Mouse (Mus musculus): ENCODE data around the gene Bcl2l10.

The Bcl2l10 gene

GRCm38 (mm10) chr9:75347458-75347857, at the start of gene Bcl2l10:
Bcl2l10 (plus strand) TSS chr9:75347758.
- Histone ChIP-seq H3K36me3 (ENCODE audit: control insufficient read depth, insufficient read depth, low read length, poor library complexity, severe bottlenecking) (no peaks in the 10 kb centered on the region), H3K27me3 (ENCODE audit: control insufficient read depth, insufficient read depth, low read length, poor library complexity, severe bottlenecking) (no peaks in the 10 kb centered on the region; the same call in 1 of the 2 replicates)
- no peak for DNase-seq (ENCODE audit: low read depth, low spot score)

GRCm38 (mm10) chr9:75299342-75299741, 48.2 kb upstream of the Bcl2l10 start:
- Histone ChIP-seq H3K27me3 (ENCODE audit: control insufficient read depth, insufficient read depth, low read length, poor library complexity, severe bottlenecking) (no peaks in the 10 kb centered on the region), H3K36me3 (ENCODE audit: control insufficient read depth, insufficient read depth, low read length, poor library complexity, severe bottlenecking) (no peaks in the 10 kb centered on the region)
- peak; percentile 56 for DNase-seq (ENCODE audit: low read depth, low spot score)

DNA sequence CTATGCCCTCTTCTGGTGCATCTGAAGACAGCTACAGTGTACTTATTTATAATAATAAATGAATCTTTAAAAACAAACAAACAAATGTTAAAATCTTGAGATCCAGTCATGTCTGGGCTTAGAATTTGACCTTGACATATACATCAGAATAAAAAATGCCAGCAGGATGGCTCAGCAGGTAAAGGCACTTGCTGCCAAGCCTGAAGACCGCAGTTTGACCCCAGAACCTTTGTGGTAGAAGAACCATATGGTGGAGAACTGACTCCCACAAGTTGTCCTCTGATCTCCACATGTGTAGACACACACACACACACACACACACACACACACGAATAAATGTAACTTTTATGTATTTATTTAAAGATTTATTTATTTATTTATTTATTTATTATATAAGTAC, 44.5 kb upstream of the Bcl2l10 start:
- H3K27me3 ChIP-seq (ENCODE audit: control insufficient read depth, insufficient read depth, low read length, poor library complexity, severe bottlenecking) = no peaks in the 10 kb centered on the region
- DNase-seq (ENCODE audit: low read depth, low spot score) = no peak
- H3K36me3 ChIP-seq (ENCODE audit: control insufficient read depth, insufficient read depth, low read length, poor library complexity, severe bottlenecking) = no peaks in the 10 kb centered on the region

- DNase-seq (ENCODE audit: low read depth, low spot score) = no peak
- Histone ChIP-seq H3K36me3 (ENCODE audit: control insufficient read depth, insufficient read depth, low read length, poor library complexity, severe bottlenecking) (no peaks in the 10 kb centered on the region), H3K27me3 (ENCODE audit: control insufficient read depth, insufficient read depth, low read length, poor library complexity, severe bottlenecking) (no peaks in the 10 kb centered on the region)
Measured at GRCm38 (mm10) chr9:75303701-75304261, 43.8 kb upstream of the Bcl2l10 start.

- Histone ChIP-seq H3K36me3 (ENCODE audit: control insufficient read depth, insufficient read depth, low read length, poor library complexity, severe bottlenecking) (no peaks in the 10 kb centered on the region), H3K27me3 (ENCODE audit: control insufficient read depth, insufficient read depth, low read length, poor library complexity, severe bottlenecking) (no peaks in the 10 kb centered on the region)
- no peak for DNase-seq (ENCODE audit: low read depth, low spot score)
Measured at GRCm38 (mm10) chr9:75304286-75304685, 43.3 kb upstream of the Bcl2l10 start.

DNA sequence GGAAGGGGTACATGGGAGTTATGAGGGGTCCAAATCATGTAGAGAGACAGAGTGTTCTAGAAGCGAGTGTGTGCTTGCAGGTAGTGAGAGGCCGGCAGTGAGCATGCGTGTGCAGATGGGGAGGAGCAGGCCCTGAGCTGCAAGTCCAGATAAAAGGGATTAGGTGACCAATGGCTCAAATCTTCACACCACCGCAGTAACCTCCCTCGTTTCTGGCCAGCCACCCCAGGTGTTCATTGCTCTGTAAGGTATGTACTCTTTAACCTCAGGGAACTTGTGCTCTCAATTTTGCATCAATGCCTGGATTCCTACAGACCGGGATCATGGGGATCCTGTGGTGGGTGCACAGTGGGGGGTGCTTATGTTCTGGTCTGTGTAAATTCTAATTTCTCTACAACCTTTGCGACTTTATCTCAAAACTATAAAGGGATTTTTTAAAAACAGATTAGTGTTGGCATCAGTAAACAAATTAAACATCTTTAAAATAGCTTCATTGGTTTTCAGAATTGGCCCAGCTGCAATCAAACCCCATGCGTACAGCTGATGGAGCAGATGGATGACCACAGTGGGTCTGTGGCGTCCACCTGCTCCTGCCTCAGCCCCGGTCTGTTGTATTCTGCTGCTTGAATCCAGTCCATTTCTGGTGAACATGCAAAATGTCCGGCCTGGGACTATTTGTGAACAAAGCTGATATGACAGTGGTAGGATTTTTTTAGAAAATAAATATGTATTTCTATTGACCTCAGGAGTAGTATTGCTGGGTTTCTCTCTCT, 41.2 kb upstream of the Bcl2l10 start, which contains the start of gene Gnb5:
Gene Gnb5 (plus strand): TSS at position 163 of the 773 bp plus-strand sequence.
- H3K27me3 ChIP-seq (ENCODE audit: control insufficient read depth, insufficient read depth, low read length, poor library complexity, severe bottlenecking) = no peaks in the 10 kb centered on the region

GRCm38 (mm10) chr9:75307015-75307414, 40.5 kb upstream of the Bcl2l10 start:
- no peaks in the 10 kb centered on the region for H3K36me3 ChIP-seq (ENCODE audit: control insufficient read depth, insufficient read depth, low read length, poor library complexity, severe bottlenecking)
- no peaks in the 10 kb centered on the region for H3K27me3 ChIP-seq (ENCODE audit: control insufficient read depth, insufficient read depth, low read length, poor library complexity, severe bottlenecking)
- no peak for DNase-seq (ENCODE audit: low read depth, low spot score)

More for the DNA sequence above, 41.2 kb upstream of the Bcl2l10 start, which contains the start of gene Gnb5:
- H3K36me3 ChIP-seq (ENCODE audit: control insufficient read depth, insufficient read depth, low read length, poor library complexity, severe bottlenecking) = no peaks in the 10 kb centered on the region
- no peak for DNase-seq (ENCODE audit: low read depth, low spot score)

- no peaks in the 10 kb centered on the region for H3K36me3 ChIP-seq (ENCODE audit: control insufficient read depth, insufficient read depth, low read length, poor library complexity, severe bottlenecking)
- DNase-seq (ENCODE audit: low read depth, low spot score) = no peak
- H3K27me3 ChIP-seq (ENCODE audit: control insufficient read depth, insufficient read depth, low read length, poor library complexity, severe bottlenecking) = no peaks in the 10 kb centered on the region
Measured at GRCm38 (mm10) chr9:75308621-75309020, 38.9 kb upstream of the Bcl2l10 start.

DNA sequence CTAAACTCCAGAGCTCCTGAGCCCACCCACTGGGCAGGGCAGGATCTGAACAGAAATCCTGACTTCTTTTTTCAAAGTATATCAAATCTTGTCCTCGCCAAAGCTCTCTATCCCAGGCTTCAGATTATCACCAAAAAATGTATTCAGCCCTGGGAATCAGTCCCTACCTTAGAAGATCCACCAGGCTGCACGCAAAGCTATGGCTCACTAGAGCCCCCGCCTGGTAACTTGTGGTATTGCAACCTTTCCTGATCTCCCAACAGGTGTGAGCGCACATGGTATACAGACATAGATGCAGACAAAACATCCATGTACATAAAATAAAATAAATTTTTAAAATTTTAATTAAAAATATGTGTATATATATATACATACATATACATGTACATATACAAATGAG, 35.5 kb upstream of the Bcl2l10 start:
- Histone ChIP-seq H3K27me3 (ENCODE audit: control insufficient read depth, insufficient read depth, low read length, poor library complexity, severe bottlenecking) (no peaks in the 10 kb centered on the region), H3K36me3 (ENCODE audit: control insufficient read depth, insufficient read depth, low read length, poor library complexity, severe bottlenecking) (no peaks in the 10 kb centered on the region)
- DNase-seq (ENCODE audit: low read depth, low spot score) = peak; percentile 79

GRCm38 (mm10) chr9:75313138-75313831, 34.3 kb upstream of the Bcl2l10 start:
- Histone ChIP-seq H3K36me3 (ENCODE audit: control insufficient read depth, insufficient read depth, low read length, poor library complexity, severe bottlenecking) (no peaks in the 10 kb centered on the region), H3K27me3 (ENCODE audit: control insufficient read depth, insufficient read depth, low read length, poor library complexity, severe bottlenecking) (no peaks in the 10 kb centered on the region)
- DNase-seq (ENCODE audit: low read depth, low spot score) = peak; percentile 6

GRCm38 (mm10) chr9:75313832-75314516, 33.6 kb upstream of the Bcl2l10 start:
- H3K27me3 ChIP-seq (ENCODE audit: control insufficient read depth, insufficient read depth, low read length, poor library complexity, severe bottlenecking) = no peaks in the 10 kb centered on the region
- peak; percentile 69 for DNase-seq (ENCODE audit: low read depth, low spot score)
- no peaks in the 10 kb centered on the region for H3K36me3 ChIP-seq (ENCODE audit: control insufficient read depth, insufficient read depth, low read length, poor library complexity, severe bottlenecking)

GRCm38 (mm10) chr9:75314517-75315105, 32.9 kb upstream of the Bcl2l10 start:
- no peaks in the 10 kb centered on the region for H3K27me3 ChIP-seq (ENCODE audit: control insufficient read depth, insufficient read depth, low read length, poor library complexity, severe bottlenecking)
- no peak for DNase-seq (ENCODE audit: low read depth, low spot score)
- no peaks in the 10 kb centered on the region for H3K36me3 ChIP-seq (ENCODE audit: control insufficient read depth, insufficient read depth, low read length, poor library complexity, severe bottlenecking)

- no peaks in the 10 kb centered on the region for H3K27me3 ChIP-seq (ENCODE audit: control insufficient read depth, insufficient read depth, low read length, poor library complexity, severe bottlenecking)
- H3K36me3 ChIP-seq (ENCODE audit: control insufficient read depth, insufficient read depth, low read length, poor library complexity, severe bottlenecking) = no peaks in the 10 kb centered on the region
- DNase-seq (ENCODE audit: low read depth, low spot score) = no peak
Measured at GRCm38 (mm10) chr9:75315238-75315637, 32.3 kb upstream of the Bcl2l10 start.

DNA sequence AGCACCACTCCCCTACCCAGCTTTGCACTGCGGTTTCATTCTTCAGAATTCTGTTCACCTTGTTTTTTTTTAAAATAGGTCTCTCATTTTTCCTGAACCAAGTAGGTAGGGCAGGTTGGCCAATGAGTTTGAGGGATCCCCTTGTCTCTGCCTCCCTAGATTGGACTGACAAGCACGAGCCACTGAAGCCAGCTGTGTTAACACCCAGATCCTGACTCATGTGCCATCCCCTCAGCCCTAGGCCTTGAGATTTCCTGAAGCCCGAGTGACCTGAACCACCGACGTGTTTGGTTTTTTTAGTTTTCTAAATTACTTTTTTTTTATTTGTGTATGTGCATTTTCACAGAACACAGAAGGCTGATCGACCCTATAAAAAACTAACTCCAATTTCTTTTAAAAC, 30.8 kb upstream of the Bcl2l10 start:
- DNase-seq (ENCODE audit: low read depth, low spot score) = no peak
- Histone ChIP-seq H3K27me3 (ENCODE audit: control insufficient read depth, insufficient read depth, low read length, poor library complexity, severe bottlenecking) (no peaks in the 10 kb centered on the region), H3K36me3 (ENCODE audit: control insufficient read depth, insufficient read depth, low read length, poor library complexity, severe bottlenecking) (no peaks in the 10 kb centered on the region)

Data from splenic B cell, adult 2 months (primary cell).